Mouse (Mus musculus) hindbrain, embryonic 10.5 days (tissue): ENCODE measurements around the gene Arhgap27. TPM values are rescaled to one million over a fixed set of nuclear protein-coding genes. Genes with fewer than 3 reads are reported as not detected.
"Not testable (repeated sequence)": the region's sequence is repeated elsewhere in the genome, so short reads cannot be mapped to it uniquely, and the experiment has no call there.

Source experiments
- DNase-seq: peaks from one replicate; pipeline ENCODE4 v3.0.0-alpha.2; 2017; ENCODE audit warnings: low spot score
- H3K27ac ChIP-seq: fragments of 300-500 bp; sonication (generic); 2 replicates; pipeline ENCODE4 v1.5.1; 2016; ENCODE audit warnings: mild to moderate bottlenecking, moderate library complexity
- H3K27me3 ChIP-seq: fragments of 300-500 bp; sonication (generic); 2 replicates; pipeline ENCODE4 v1.6.1; 2016; ENCODE audit warnings: mild to moderate bottlenecking; ENCODE audit not compliant: poor library complexity, insufficient read depth, severe bottlenecking
- H3K36me3 ChIP-seq: fragments of 300-500 bp; sonication (generic); 2 replicates; pipeline ENCODE4 v1.6.1; 2016; ENCODE audit warnings: mild to moderate bottlenecking, moderate library complexity
- H3K4me1 ChIP-seq: fragments of 300-500 bp; sonication (generic); replicated peaks from 2 replicates; pipeline ENCODE4 v1.6.1; 2016; ENCODE audit warnings: mild to moderate bottlenecking
- H3K4me3 ChIP-seq: fragments of 300-500 bp; sonication (generic); 2 replicates; pipeline ENCODE4 v1.5.1; 2016; ENCODE audit warnings: mild to moderate bottlenecking, moderate library complexity
- H3K9me3 ChIP-seq: fragments of 300-500 bp; sonication (generic); 2 replicates; pipeline ENCODE4 v1.6.1; 2016; ENCODE audit warnings: mild to moderate bottlenecking, moderate library complexity
- WGBS: fragments of 180-500 bp; shearing (Covaris S2); methylation state at CpG from one replicate; pipeline ENCODE4 v1.1.7; 2016; 5-methylcytosine and 5-hydroxymethylcytosine counted together
- polyA plus RNA-seq: library from polyadenylated mRNA; unstranded; fragments of >200 nt; fragmentation: Nextera tagmentation; extraction: Ambion mirVana; gene quantifications from 2 replicates; pipeline ENCODE4 v1.2.1, GENCODE M21; 2016

Gene Arhgap27
- polyA plus RNA-seq, result 4.8 and 5.1 TPM in 2 replicates

DNA sequence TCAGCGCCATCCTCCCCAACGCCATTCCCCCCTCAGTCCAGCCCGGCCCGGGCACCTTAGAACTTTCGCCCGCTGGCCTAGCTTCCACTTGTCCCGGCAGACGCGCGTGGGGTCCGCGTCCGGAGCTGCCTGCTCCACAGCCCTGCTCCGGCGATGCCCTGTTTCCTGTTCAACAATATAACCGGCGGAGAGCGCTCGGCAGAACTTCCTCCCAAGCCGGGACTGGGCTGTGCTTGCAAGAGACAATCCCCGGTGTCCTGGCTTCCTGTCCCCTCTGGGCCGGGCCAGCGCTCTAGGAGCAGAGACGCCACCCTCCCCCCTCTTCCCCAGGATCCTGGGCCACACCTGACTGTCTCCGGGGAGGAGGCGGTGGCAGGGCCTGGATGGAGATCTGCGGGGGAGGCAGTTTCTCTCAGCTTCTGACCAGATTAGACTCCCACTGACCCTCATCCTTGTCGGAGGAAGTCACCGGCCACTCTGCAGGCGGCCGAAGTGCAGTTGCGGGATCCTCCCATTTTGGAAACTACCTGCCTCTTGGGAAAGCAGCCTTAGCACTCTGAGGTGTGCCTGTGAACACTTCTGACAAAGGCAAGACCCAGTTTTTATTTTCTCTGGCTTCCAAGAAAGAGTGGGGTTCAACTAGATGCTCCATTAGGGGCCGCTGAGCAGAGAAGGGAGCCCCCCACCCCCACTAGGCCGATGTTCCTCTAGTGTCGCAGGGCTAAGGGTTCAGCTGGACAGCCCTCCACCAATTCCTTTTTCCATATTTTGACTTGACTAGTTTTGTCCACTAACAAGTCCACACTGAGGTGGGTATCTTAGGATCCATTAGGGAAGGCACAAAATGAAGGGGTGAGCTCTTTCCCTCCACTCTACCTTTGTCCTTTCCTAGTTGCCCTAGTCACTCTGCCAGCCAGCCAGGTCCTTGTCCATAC is at the start of gene Arhgap27:
Gene Arhgap27 (minus strand): TSS at position 479 of the 935 bp plus-strand sequence.
- H3K9me3 ChIP-seq, result no peaks in the 10 kb centered on the region
- H3K27ac ChIP-seq, result peak within 1 kb of the TSS; percentile 79
- H3K4me3 ChIP-seq, result peak within 1 kb of the TSS; percentile 54
- peaks cover 32% of the 10 kb centered on the region for H3K36me3 ChIP-seq
- peaks cover 77% of the 10 kb centered on the region for H3K27me3 ChIP-seq
- peaks cover 59% of the 10 kb centered on the region for H3K4me1 ChIP-seq
- DNase-seq, result peak; percentile 55
- WGBS, result 3% methylated on average over 35 of the region's 35 CpGs

DNA sequence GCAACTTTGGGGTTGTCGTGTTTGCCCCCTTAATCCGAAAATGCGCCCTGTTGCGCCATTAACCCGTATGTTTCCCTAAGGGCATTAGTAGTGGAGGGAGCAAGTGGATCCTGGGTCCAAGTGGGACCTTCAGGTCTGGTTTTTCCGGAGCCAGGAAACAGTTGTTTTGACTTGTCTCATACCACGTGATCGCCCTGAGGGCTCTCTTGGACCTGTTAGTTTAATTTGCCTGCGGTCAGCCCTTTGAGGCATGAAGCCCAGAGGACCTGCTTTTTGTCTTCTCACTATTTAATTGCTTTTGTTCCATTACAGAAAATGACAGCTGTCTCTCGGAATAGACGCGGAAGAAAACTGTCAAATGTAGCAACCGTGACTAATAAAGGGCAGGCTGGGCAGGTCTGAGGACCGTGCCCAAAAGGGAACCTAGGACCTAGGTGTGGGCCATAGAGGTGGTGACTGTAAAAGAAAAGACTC is 49.5 kb upstream of the Arhgap27 start:
- Histone ChIP-seq H3K9me3 (no peaks in the 10 kb centered on the region), H3K4me1 (peaks cover 28% of the 10 kb centered on the region), H3K27ac (peak overlapping the region; percentile 93), H3K27me3 (no peaks in the 10 kb centered on the region), H3K36me3 (peaks cover 9% of the 10 kb centered on the region; the same call in 1 of the 2 replicates), H3K4me3 (peak overlapping the region; percentile 92)
- 4% methylated on average over 14 of the region's 14 CpGs for WGBS
- DNase-seq, result no peak

- no peaks in the 10 kb centered on the region for H3K9me3 ChIP-seq
- peaks cover 9% of the 10 kb centered on the region; the same call in 1 of the 2 replicates for H3K36me3 ChIP-seq
- H3K4me1 ChIP-seq, result peaks cover 28% of the 10 kb centered on the region
- H3K27me3 ChIP-seq, result no peaks in the 10 kb centered on the region
- H3K27ac ChIP-seq, result peak within 1 kb of the TSS; percentile 93
- peak within 1 kb of the TSS; percentile 92 for H3K4me3 ChIP-seq
- peak; percentile 95 for DNase-seq
- WGBS, result under 1% methylated on average over 67 of the region's 67 CpGs
Observed at GRCm38 (mm10) chr11:103411981-103412949, 48.8 kb upstream of the Arhgap27 start, which contains the start of gene Plekhm1. Gene Plekhm1, minus strand, starts transcription at chr11:103412687.

GRCm38 (mm10) chr11:103411301-103411700 is 47.8 kb upstream of the Arhgap27 start:
- no peak for DNase-seq
- WGBS, result 91% methylated on average over 1 of the region's 1 CpGs
- Histone ChIP-seq H3K27me3 (no peaks in the 10 kb centered on the region), H3K36me3 (peaks cover 14% of the 10 kb centered on the region; the same call in 1 of the 2 replicates), H3K4me3 (peak overlapping the region; percentile 92), H3K4me1 (peaks cover 28% of the 10 kb centered on the region), H3K9me3 (no peaks in the 10 kb centered on the region), H3K27ac (no peak overlapping the region)

DNA sequence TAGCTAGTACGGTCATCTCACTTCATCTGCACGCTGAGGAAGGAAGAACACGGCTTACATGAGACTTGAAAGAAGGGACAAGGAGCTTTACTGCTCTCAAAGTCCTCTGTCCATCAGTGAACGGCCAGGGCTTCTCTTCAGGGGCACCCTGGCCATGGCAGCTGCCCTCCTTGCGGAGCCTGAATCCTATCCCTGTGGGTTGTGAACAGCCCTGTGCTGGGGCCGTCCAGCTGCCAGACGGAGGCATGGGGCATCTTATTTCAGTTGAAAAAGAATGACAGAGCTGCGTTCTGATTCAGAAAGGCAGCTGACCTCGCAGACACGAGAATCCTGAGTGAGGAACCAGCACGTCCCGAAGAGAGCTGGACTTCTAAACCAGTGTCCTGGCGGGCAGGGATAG is 45.4 kb upstream of the Arhgap27 start:
- DNase-seq, result no peak
- H3K9me3 ChIP-seq, result no peaks in the 10 kb centered on the region
- H3K36me3 ChIP-seq, result peaks cover 32% of the 10 kb centered on the region; the same call in 1 of the 2 replicates
- H3K27ac ChIP-seq, result no peak overlapping the region
- 94% methylated on average over 13 of the region's 13 CpGs for WGBS
- H3K4me1 ChIP-seq, result peaks cover 30% of the 10 kb centered on the region
- no peaks in the 10 kb centered on the region for H3K27me3 ChIP-seq
- H3K4me3 ChIP-seq, result no peak overlapping the region

GRCm38 (mm10) chr11:103407136-103407535 is 43.6 kb upstream of the Arhgap27 start:
- H3K9me3 ChIP-seq, H3K4me3 ChIP-seq, DNase-seq, H3K27ac ChIP-seq, H3K27me3 ChIP-seq: not testable (repeated sequence)
- Histone ChIP-seq H3K36me3 (peaks cover 49% of the 10 kb centered on the region), H3K4me1 (peaks cover 21% of the 10 kb centered on the region)
- WGBS, result 72% methylated on average over 5 of the region's 5 CpGs

GRCm38 (mm10) chr11:103406551-103406950 is 43.1 kb upstream of the Arhgap27 start:
- H3K4me1 ChIP-seq, result peaks cover 16% of the 10 kb centered on the region
- no peaks in the 10 kb centered on the region for H3K27me3 ChIP-seq
- no peak overlapping the region for H3K27ac ChIP-seq
- 77% methylated on average over 7 of the region's 7 CpGs for WGBS
- H3K4me3 ChIP-seq, result no peak overlapping the region
- no peak for DNase-seq
- H3K36me3 ChIP-seq, result peaks cover 51% of the 10 kb centered on the region
- no peaks in the 10 kb centered on the region for H3K9me3 ChIP-seq

DNA sequence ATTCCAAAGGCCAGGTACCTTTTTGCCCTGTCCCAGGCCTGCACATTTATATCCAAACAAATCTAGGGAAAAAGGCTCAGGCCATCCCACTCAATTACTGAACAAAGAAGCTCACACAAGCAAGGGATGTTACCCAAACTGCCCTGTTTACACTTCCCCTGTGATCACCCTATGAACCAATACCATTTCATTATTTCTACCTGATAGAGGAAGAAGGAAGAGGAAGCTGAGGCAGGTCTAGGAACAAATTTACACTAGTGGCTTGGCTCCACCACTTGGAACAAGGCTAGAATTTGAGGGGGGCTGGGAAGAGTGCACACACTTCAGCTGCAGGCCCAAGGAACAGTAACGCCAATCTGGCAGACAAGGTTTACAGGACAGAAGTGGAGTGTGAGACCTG is 42.3 kb upstream of the Arhgap27 start:
- WGBS, result 93% methylated on average over 1 of the region's 1 CpGs
- Histone ChIP-seq H3K27ac (no peak overlapping the region), H3K36me3 (peaks cover 56% of the 10 kb centered on the region), H3K9me3 (no peaks in the 10 kb centered on the region), H3K4me1 (peaks cover 9% of the 10 kb centered on the region), H3K4me3 (no peak overlapping the region), H3K27me3 (no peaks in the 10 kb centered on the region)
- DNase-seq, result no peak

GRCm38 (mm10) chr11:103404618-103405017 is 41.1 kb upstream of the Arhgap27 start:
- H3K9me3 ChIP-seq, result no peaks in the 10 kb centered on the region
- H3K36me3 ChIP-seq, result peaks cover 58% of the 10 kb centered on the region
- no peaks in the 10 kb centered on the region for H3K27me3 ChIP-seq
- no peak overlapping the region for H3K4me3 ChIP-seq
- no peak for DNase-seq
- H3K4me1 ChIP-seq, result peaks cover 4% of the 10 kb centered on the region; the same call in 1 of the 2 replicates
- H3K27ac ChIP-seq, result no peak overlapping the region

GRCm38 (mm10) chr11:103403776-103404175 is 40.3 kb upstream of the Arhgap27 start:
- no peak overlapping the region for H3K27ac ChIP-seq
- H3K27me3 ChIP-seq, result no peaks in the 10 kb centered on the region
- no peaks in the 10 kb centered on the region for H3K9me3 ChIP-seq
- 61% methylated on average over 4 of the region's 4 CpGs for WGBS
- H3K4me3 ChIP-seq, result no peak overlapping the region
- DNase-seq, result no peak
- peaks cover 4% of the 10 kb centered on the region; the same call in 1 of the 2 replicates for H3K4me1 ChIP-seq
- peaks cover 60% of the 10 kb centered on the region for H3K36me3 ChIP-seq

DNA sequence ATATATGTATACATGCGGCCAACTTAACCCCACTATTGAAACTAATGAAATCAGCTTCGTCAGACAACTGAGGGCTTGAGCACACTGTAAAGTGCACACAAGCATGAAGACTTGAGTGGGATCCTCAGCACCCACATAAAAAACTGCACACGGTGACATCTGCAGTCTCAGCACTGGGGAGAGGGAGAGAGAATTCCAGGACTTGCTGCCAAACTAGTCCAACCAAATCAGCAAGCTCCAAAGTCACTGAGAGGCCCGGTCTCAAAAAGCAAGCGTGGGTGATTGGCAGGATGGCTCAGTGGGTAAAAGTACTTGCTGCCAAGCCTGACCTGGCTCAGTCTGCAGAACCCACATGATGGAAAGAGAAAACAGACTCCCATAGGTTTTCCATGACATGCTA is 39.2 kb upstream of the Arhgap27 start:
- 95% methylated on average over 5 of the region's 5 CpGs for WGBS
- H3K27ac ChIP-seq, result no peak overlapping the region
- peaks cover 61% of the 10 kb centered on the region for H3K36me3 ChIP-seq

GRCm38 (mm10) chr11:103402198-103402597 is 38.7 kb upstream of the Arhgap27 start:
- peaks cover 62% of the 10 kb centered on the region for H3K36me3 ChIP-seq
- 67% methylated on average over 2 of the region's 2 CpGs for WGBS
- no peak overlapping the region for H3K27ac ChIP-seq
- no peaks in the 10 kb centered on the region for H3K27me3 ChIP-seq
- peak; percentile 10 for DNase-seq
- no peak overlapping the region for H3K4me3 ChIP-seq
- H3K4me1 ChIP-seq, result peaks cover 4% of the 10 kb centered on the region; the same call in 1 of the 2 replicates
- H3K9me3 ChIP-seq, result no peaks in the 10 kb centered on the region

More for the DNA sequence above, 39.2 kb upstream of the Arhgap27 start:
- DNase-seq, result no peak
- no peaks in the 10 kb centered on the region for H3K9me3 ChIP-seq
- no peak overlapping the region for H3K4me3 ChIP-seq
- no peaks in the 10 kb centered on the region for H3K27me3 ChIP-seq
- H3K4me1 ChIP-seq, result peaks cover 4% of the 10 kb centered on the region; the same call in 1 of the 2 replicates
